Mouse (Mus musculus): ENCODE data around the gene Depdc1a. TPM values are rescaled to one million over a fixed set of nuclear protein-coding genes. Genes with fewer than 3 reads are reported as not detected.
"Not testable (repeated sequence)": the region's sequence is repeated elsewhere in the genome, so short reads cannot be mapped to it uniquely, and the experiment has no call there.

Depdc1a gene
- total and polyA plus RNA-seq, 3 experiments: 12.8 to 64.4 (median 32.3) TPM

DNA sequence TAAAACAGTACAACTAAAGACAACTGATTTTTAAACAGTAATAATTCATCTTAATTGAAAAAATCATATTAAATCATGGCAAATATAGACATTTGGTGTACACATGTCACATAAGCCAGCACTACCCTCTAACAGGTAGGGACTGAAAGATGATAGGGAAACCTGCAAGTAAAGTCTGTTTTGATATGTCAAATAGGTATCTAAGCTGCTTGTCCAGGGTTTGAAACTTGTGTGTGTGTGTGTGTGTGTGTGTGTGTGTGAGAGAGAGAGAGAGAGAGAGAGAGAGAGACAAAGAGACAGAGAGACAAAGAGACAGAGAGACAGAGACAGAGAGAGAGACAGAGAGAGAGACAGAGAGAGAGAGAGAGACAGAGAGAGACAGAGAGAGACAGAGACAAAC is 524 bp upstream of the Depdc1a start:
- Histone ChIP-seq H3K4me1 (ENCODE audit: control insufficient read depth in 1 of 2, insufficient read depth in 2 of 2) (peaks cover 2 to 18% of the 10 kb centered on the region in 2 experiments; a peak in 2 of 4 replicates), H3K9ac (ENCODE audit: insufficient read depth, low read depth) (peak overlapping the region; percentile 83), H3K4me3 (replicated peaks in 1 of 3; ENCODE audit: low read depth in 2 of 3, low read length in 2 of 3, poor library complexity in 1 of 3) (peak overlapping the region; percentile 68 to 87 (median 74)), H3K4me2 (ENCODE audit: insufficient read depth, low read depth, poor library complexity, severe bottlenecking) (peak overlapping the region; percentile 97)
- H3K27me3 ChIP-seq (replicated peaks); in situ Hi-C loops (cut with MboI; ENCODE audit: low pct_ligation_motif_present, low pct_unique_long_range_greater_than_20kb, low sequenced_read_pairs); H3K9me3 ChIP-seq (replicated peaks; ENCODE audit: low read length); H3K27ac ChIP-seq (ENCODE audit: insufficient read depth, low read depth); dilution Hi-C loops (cut with MboI; ENCODE audit: extremely low pct_ligation_motif_present, extremely low pct_unique_long_range_greater_than_20kb, low sequenced_read_pairs); H3K36me3 ChIP-seq (replicated peaks in 1 of 2; ENCODE audit: control insufficient read depth in 1 of 2, insufficient read depth in 1 of 2, low read length in 1 of 2); H3K79me2 ChIP-seq (replicated peaks; ENCODE audit: control insufficient read depth, extremely low read depth, insufficient read depth, poor library complexity, severe bottlenecking); DNase-seq (ENCODE audit: extremely low read depth): not testable (repeated sequence)
- peak; percentile 45; the same call in 1 of the 2 replicates for TF ChIP-seq EP300 (IDR thresholded peaks at IDR 0.05; ENCODE audit: low read length)
- TF ChIP-seq CHD1 (IDR thresholded peaks at IDR 0.05; ENCODE audit: low read depth, low read length): peak; percentile 75; the same call in 1 of the 2 replicates

DNA sequence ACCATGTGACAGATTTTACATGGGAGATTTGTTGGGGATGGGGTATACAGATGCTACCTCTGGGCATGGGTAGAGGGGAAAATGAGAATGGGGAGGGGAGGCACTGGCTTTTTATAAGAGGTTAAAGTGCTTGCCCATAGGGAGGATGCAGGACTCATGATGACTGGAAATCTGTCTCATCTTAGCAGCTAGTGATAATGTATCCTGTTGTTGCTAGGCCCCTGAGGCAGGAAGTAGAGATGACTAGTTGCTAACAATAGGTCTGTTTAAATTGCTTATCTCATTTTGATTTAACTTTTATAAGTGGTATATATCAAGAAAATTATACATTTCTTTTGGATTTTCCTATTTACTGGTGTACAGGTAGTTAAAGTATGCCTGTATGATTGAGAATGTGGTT is 13.7 kb downstream of the Depdc1a start:
- dilution Hi-C loops (cut with MboI; ENCODE audit: extremely low pct_ligation_motif_present, extremely low pct_unique_long_range_greater_than_20kb, low sequenced_read_pairs): no loop called here
- no peak for DNase-seq (ENCODE audit: extremely low read depth)
- no peak overlapping the region for H3K4me2 ChIP-seq (ENCODE audit: insufficient read depth, low read depth, poor library complexity, severe bottlenecking)

DNA sequence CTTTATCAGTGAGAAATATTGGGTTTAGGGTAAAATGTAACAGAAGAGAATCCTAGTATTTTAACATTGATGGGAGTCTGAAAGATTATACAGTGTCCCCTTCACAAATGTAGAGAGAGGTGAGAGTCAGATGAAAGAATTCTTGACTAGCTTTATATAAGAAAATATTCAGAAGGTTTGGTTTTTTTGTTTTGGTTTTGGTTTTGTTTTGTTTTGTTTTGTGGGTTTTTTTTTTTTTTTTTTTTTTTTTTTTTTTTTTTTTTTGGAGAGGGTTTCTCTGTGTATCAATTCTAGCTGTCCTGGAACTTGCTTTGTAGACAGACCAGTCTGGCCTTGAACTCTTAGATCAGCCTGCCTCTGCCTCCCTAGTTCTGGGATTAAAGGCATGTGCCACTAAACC is 33.3 kb downstream of the Depdc1a start:
- no peak for DNase-seq (ENCODE audit: extremely low read depth)
- Histone ChIP-seq H3K27ac (ENCODE audit: insufficient read depth, low read depth) (no peak overlapping the region), H3K36me3 (replicated peaks in 1 of 2; ENCODE audit: control insufficient read depth in 1 of 2, insufficient read depth in 1 of 2, low read length in 1 of 2) (peaks cover 3 to 37% of the 10 kb centered on the region in 2 experiments), H3K79me2 (replicated peaks; ENCODE audit: control insufficient read depth, extremely low read depth, insufficient read depth, poor library complexity, severe bottlenecking) (no peaks in the 10 kb centered on the region), H3K9me3 (replicated peaks; ENCODE audit: low read length) (no peaks in the 10 kb centered on the region), H3K9ac (ENCODE audit: insufficient read depth, low read depth) (no peak overlapping the region), H3K4me1 (ENCODE audit: control insufficient read depth in 1 of 2, insufficient read depth in 2 of 2) (no peaks in the 10 kb centered on the region), H3K27me3 (replicated peaks) (no peaks in the 10 kb centered on the region), H3K4me2 (ENCODE audit: insufficient read depth, low read depth, poor library complexity, severe bottlenecking) (no peak overlapping the region), H3K4me3 (replicated peaks in 1 of 3; ENCODE audit: low read depth in 2 of 3, low read length in 2 of 3, poor library complexity in 1 of 3) (no peak overlapping the region)
- dilution Hi-C loops (cut with MboI; ENCODE audit: extremely low pct_ligation_motif_present, extremely low pct_unique_long_range_greater_than_20kb, low sequenced_read_pairs) (no loop called here), in situ Hi-C loops (cut with MboI; ENCODE audit: low pct_ligation_motif_present, low pct_unique_long_range_greater_than_20kb, low sequenced_read_pairs) (loop anchor here (25.0 kb wide), 1 partner anchor 1141 kb away; no protein-coding TSS in a partner anchor)
- TF ChIP-seq JUND (conservative IDR thresholded peaks at IDR 0.05; ENCODE audit: low read depth, low read length) (no peak), NRF1 (IDR thresholded peaks at IDR 0.05; ENCODE audit: low read depth, low read length) (no peak), ZNF384 (IDR thresholded peaks at IDR 0.05; ENCODE audit: low read depth, low read length) (peak; percentile 89), PAX5 (IDR thresholded peaks at IDR 0.05; ENCODE audit: low read length) (no peak)

More for the DNA sequence above, 13.7 kb downstream of the Depdc1a start:
- in situ Hi-C loops (cut with MboI; ENCODE audit: low pct_ligation_motif_present, low pct_unique_long_range_greater_than_20kb, low sequenced_read_pairs): no loop called here
- no peaks in the 10 kb centered on the region for H3K4me1 ChIP-seq (ENCODE audit: control insufficient read depth in 1 of 2, insufficient read depth in 2 of 2)
- no peak for TF ChIP-seq NRF1 (IDR thresholded peaks at IDR 0.05; ENCODE audit: low read depth, low read length)
- no peak for TF ChIP-seq RAD21 (IDR thresholded peaks at IDR 0.05; ENCODE audit: low read depth, low read length)
- TF ChIP-seq HCFC1 (IDR thresholded peaks at IDR 0.05; ENCODE audit: low read depth, low read length): no peak
- TF ChIP-seq GABPA (IDR thresholded peaks at IDR 0.05; ENCODE audit: insufficient replicate concordance, low read depth, low read length): no peak
- no peak for TF ChIP-seq ETS1 (conservative IDR thresholded peaks at IDR 0.05; ENCODE audit: low read depth, low read length)
- TF ChIP-seq JUND (conservative IDR thresholded peaks at IDR 0.05; ENCODE audit: low read depth, low read length): no peak
- TF ChIP-seq MAFK (IDR thresholded peaks at IDR 0.05; ENCODE audit: insufficient replicate concordance, low read length): no peak
- no peak for TF ChIP-seq CHD2 (IDR thresholded peaks at IDR 0.05; ENCODE audit: low read length)
- TF ChIP-seq MXI1 (IDR thresholded peaks at IDR 0.05; ENCODE audit: low read depth, low read length): no peak
- no peak for TF ChIP-seq ELF1 (IDR thresholded peaks at IDR 0.05; ENCODE audit: low read depth, low read length)
- H3K27ac ChIP-seq (ENCODE audit: insufficient read depth, low read depth): no peak overlapping the region
- H3K27me3 ChIP-seq (replicated peaks): no peaks in the 10 kb centered on the region
- peaks cover 7% of the 10 kb centered on the region; the same call in 1 of the 2 replicates for H3K79me2 ChIP-seq (replicated peaks; ENCODE audit: control insufficient read depth, extremely low read depth, insufficient read depth, poor library complexity, severe bottlenecking)
- no peak overlapping the region for H3K4me3 ChIP-seq (replicated peaks in 1 of 3; ENCODE audit: low read depth in 2 of 3, low read length in 2 of 3, poor library complexity in 1 of 3)
- H3K9me3 ChIP-seq (replicated peaks; ENCODE audit: low read length): no peaks in the 10 kb centered on the region
- no peak overlapping the region for H3K9ac ChIP-seq (ENCODE audit: insufficient read depth, low read depth)
- peaks cover 0 to 15% of the 10 kb centered on the region in 2 experiments for H3K36me3 ChIP-seq (replicated peaks in 1 of 2; ENCODE audit: control insufficient read depth in 1 of 2, insufficient read depth in 1 of 2, low read length in 1 of 2)

Measured in CH12.LX (cell line).